Mouse (Mus musculus) myocyte (in vitro differentiated cells): ENCODE results near the gene Olfr419. TPM values are rescaled to one million over a fixed set of nuclear protein-coding genes. Genes with fewer than 3 reads are reported as not detected.

ENCODE experiments used
- H3K27me3 ChIP-seq: one replicate; pipeline ENCODE4 v1.6.1; 2011; ENCODE audit not compliant: control insufficient read depth, insufficient read depth, insufficient read length
- H3K36me3 ChIP-seq: one replicate; pipeline ENCODE4 v1.6.1; 2011; ENCODE audit not compliant: control insufficient read depth, insufficient read depth
- H3K4me2 ChIP-seq: one replicate; pipeline ENCODE4 v1.6.1; 2011; ENCODE audit warnings: low read depth, control low read depth
- H3K4me3 ChIP-seq: one replicate; pipeline ENCODE4 v1.5.1; 2011; ENCODE audit warnings: mild to moderate bottlenecking, control low read depth, moderate library complexity
- H3K79me2 ChIP-seq: one replicate; pipeline ENCODE4 v1.6.1; 2011; ENCODE audit not compliant: control insufficient read depth, insufficient read depth
- H3ac ChIP-seq: one replicate; pipeline ENCODE4 v1.6.1; 2011; ENCODE audit not compliant: control insufficient read depth, insufficient read length
- CEBPB ChIP-seq: IDR thresholded peaks from 2 replicates; pipeline ENCODE4 v1.6.1; 2011; ENCODE audit warnings: mild to moderate bottlenecking, moderate library complexity; ENCODE audit not compliant: poor library complexity, insufficient read depth, severe bottlenecking
- E2F4 ChIP-seq: IDR thresholded peaks from one replicate; pipeline ENCODE4 v1.6.1; 2011; ENCODE audit warnings: mild to moderate bottlenecking, control low read depth, moderate library complexity; ENCODE audit not compliant: insufficient read depth
- MAX ChIP-seq: IDR thresholded peaks from one replicate; pipeline ENCODE4 v1.6.1; 2011; ENCODE audit warnings: low read depth, mild to moderate bottlenecking, control low read depth
- MYOD1 ChIP-seq, 3 experiments: IDR thresholded peaks; one replicate each; pipeline ENCODE4 v1.6.1; 2011; ENCODE audit warnings: control low read depth in 2 of 3, low read depth in 2 of 3, mild to moderate bottlenecking in 2 of 3, moderate library complexity in 1 of 3; ENCODE audit not compliant: insufficient read length in 2 of 3, control insufficient read depth in 1 of 3
- MYOG ChIP-seq, 3 experiments: IDR thresholded peaks; one replicate each; pipeline ENCODE4 v1.6.1; 2011; ENCODE audit warnings: control low read depth in 2 of 3, low read depth in 2 of 3, mild to moderate bottlenecking in 2 of 3; ENCODE audit not compliant: insufficient read length in 2 of 3, control insufficient read depth in 1 of 3, insufficient read depth in 1 of 3
- POLR2A ChIP-seq: IDR thresholded peaks from one replicate; pipeline ENCODE4 v1.6.1; 2011; ENCODE audit warnings: low read depth, mild to moderate bottlenecking, control low read depth, moderate library complexity; ENCODE audit not compliant: insufficient read length
- POLR2AphosphoS2 ChIP-seq: IDR thresholded peaks from one replicate; pipeline ENCODE4 v1.6.1; 2011; ENCODE audit warnings: low read depth, control low read depth; ENCODE audit not compliant: insufficient read length
- REST ChIP-seq: IDR thresholded peaks from one replicate; pipeline ENCODE4 v1.6.1; 2011; ENCODE audit warnings: mild to moderate bottlenecking, control low read depth, moderate library complexity; ENCODE audit not compliant: insufficient read depth, insufficient read length
- SRF ChIP-seq: IDR thresholded peaks from one replicate; pipeline ENCODE4 v1.6.1; 2011; ENCODE audit warnings: low read depth; ENCODE audit not compliant: control insufficient read depth, insufficient read length
- TCF12 ChIP-seq: IDR thresholded peaks from one replicate; pipeline ENCODE4 v1.6.1; 2011; ENCODE audit warnings: mild to moderate bottlenecking, control low read depth; ENCODE audit not compliant: poor library complexity, insufficient read depth, severe bottlenecking
- TCF3 ChIP-seq: IDR thresholded peaks from one replicate; pipeline ENCODE4 v1.6.1; 2011; ENCODE audit warnings: low read depth, control low read depth; ENCODE audit not compliant: insufficient read length
- USF1 ChIP-seq: IDR thresholded peaks from one replicate; pipeline ENCODE4 v1.6.1; 2011; ENCODE audit warnings: low read depth, mild to moderate bottlenecking, control low read depth, moderate library complexity
- polyA plus RNA-seq: library from polyadenylated mRNA; unstranded; fragments of >200 nt; fragmentation: generic; extraction: Trizol; gene quantifications from one replicate; pipeline ENCODE4 v1.2.1, GENCODE M21; 2012; ENCODE audit warnings: missing spikeins

The Olfr419 gene
- polyA plus RNA-seq: not detected

- no peak within 1 kb of the TSS for H3ac ChIP-seq
- H3K36me3 ChIP-seq: no peaks in the 10 kb centered on the region
- no peaks in the 10 kb centered on the region for H3K79me2 ChIP-seq
- no peak within 1 kb of the TSS for H3K4me3 ChIP-seq
- TF ChIP-seq MYOD1 (IDR thresholded peaks at IDR 0.05; ENCODE audit: control insufficient read depth in 1 of 3, insufficient read length in 2 of 3, low read depth in 2 of 3): no peak
- H3K4me2 ChIP-seq: no peak within 1 kb of the TSS
- no peaks in the 10 kb centered on the region for H3K27me3 ChIP-seq
These were observed at the start of gene Olfr419 for GRCm38 (mm10) chr1:174251961-174252360. Gene Olfr419, minus strand, starts transcription at chr1:174252061.

- Histone ChIP-seq H3ac (no peak overlapping the region), H3K79me2 (no peaks in the 10 kb centered on the region), H3K4me2 (no peak overlapping the region), H3K4me3 (no peak overlapping the region), H3K27me3 (no peaks in the 10 kb centered on the region), H3K36me3 (no peaks in the 10 kb centered on the region)
- no peak for TF ChIP-seq POLR2AphosphoS2
These were observed 18.8 kb upstream of the Olfr419 start for GRCm38 (mm10) chr1:174270643-174271042.

- H3ac ChIP-seq: no peak overlapping the region
- H3K27me3 ChIP-seq: no peaks in the 10 kb centered on the region
- H3K79me2 ChIP-seq: no peaks in the 10 kb centered on the region
- no peak overlapping the region for H3K4me3 ChIP-seq
- TF ChIP-seq MYOG (IDR thresholded peaks at IDR 0.05; ENCODE audit: control insufficient read depth in 1 of 3, insufficient read depth in 1 of 3, insufficient read length in 2 of 3, low read depth in 2 of 3) (no peak), TCF12 (no peak), REST (no peak), E2F4 (no peak), USF1 (no peak), MAX (no peak), POLR2AphosphoS2 (no peak), SRF (no peak), TCF3 (no peak), MYOD1 (IDR thresholded peaks at IDR 0.05; ENCODE audit: control insufficient read depth in 1 of 3, insufficient read length in 2 of 3, low read depth in 2 of 3) (no peak), CEBPB (no peak), POLR2A (no peak)
- no peaks in the 10 kb centered on the region for H3K36me3 ChIP-seq
- H3K4me2 ChIP-seq: no peak overlapping the region
These were observed 17.3 kb upstream of the Olfr419 start for GRCm38 (mm10) chr1:174269162-174269561.

GRCm38 (mm10) chr1:174267816-174268215 lies 16.0 kb upstream of the Olfr419 start:
- no peaks in the 10 kb centered on the region for H3K27me3 ChIP-seq
- TF ChIP-seq TCF12: no peak
- no peak overlapping the region for H3K4me3 ChIP-seq
- no peaks in the 10 kb centered on the region for H3K79me2 ChIP-seq
- H3K36me3 ChIP-seq: no peaks in the 10 kb centered on the region
- H3ac ChIP-seq: no peak overlapping the region
- no peak overlapping the region for H3K4me2 ChIP-seq

- no peak overlapping the region for H3K4me2 ChIP-seq
- TF ChIP-seq SRF (no peak), USF1 (no peak), MYOD1 (IDR thresholded peaks at IDR 0.05; ENCODE audit: control insufficient read depth in 1 of 3, insufficient read length in 2 of 3, low read depth in 2 of 3) (no peak), POLR2A (no peak), POLR2AphosphoS2 (no peak), CEBPB (no peak), MYOG (IDR thresholded peaks at IDR 0.05; ENCODE audit: control insufficient read depth in 1 of 3, insufficient read depth in 1 of 3, insufficient read length in 2 of 3, low read depth in 2 of 3) (no peak), REST (no peak), MAX (no peak), TCF3 (no peak), TCF12 (no peak), E2F4 (no peak)
- H3K4me3 ChIP-seq: no peak overlapping the region
- H3ac ChIP-seq: no peak overlapping the region
- H3K27me3 ChIP-seq: no peaks in the 10 kb centered on the region
- no peaks in the 10 kb centered on the region for H3K36me3 ChIP-seq
- no peaks in the 10 kb centered on the region for H3K79me2 ChIP-seq
These were observed 1.5 kb downstream of the Olfr419 start for GRCm38 (mm10) chr1:174250376-174250775.

GRCm38 (mm10) chr1:174247170-174247569 lies 4.7 kb downstream of the Olfr419 start:
- Histone ChIP-seq H3K4me3 (no peak overlapping the region), H3K79me2 (no peaks in the 10 kb centered on the region), H3K4me2 (no peak overlapping the region), H3ac (no peak overlapping the region), H3K36me3 (no peaks in the 10 kb centered on the region), H3K27me3 (no peaks in the 10 kb centered on the region)
- no peak for TF ChIP-seq MYOG (IDR thresholded peaks at IDR 0.05; ENCODE audit: control insufficient read depth in 1 of 3, insufficient read depth in 1 of 3, insufficient read length in 2 of 3, low read depth in 2 of 3)
- no peak for TF ChIP-seq REST
- no peak for TF ChIP-seq POLR2AphosphoS2
- TF ChIP-seq USF1: no peak
- no peak for TF ChIP-seq MAX
- TF ChIP-seq CEBPB: no peak
- TF ChIP-seq POLR2A: no peak
